Mouse (Mus musculus): ENCODE measurements around the gene Saxo1.

The Saxo1 gene

DNA sequence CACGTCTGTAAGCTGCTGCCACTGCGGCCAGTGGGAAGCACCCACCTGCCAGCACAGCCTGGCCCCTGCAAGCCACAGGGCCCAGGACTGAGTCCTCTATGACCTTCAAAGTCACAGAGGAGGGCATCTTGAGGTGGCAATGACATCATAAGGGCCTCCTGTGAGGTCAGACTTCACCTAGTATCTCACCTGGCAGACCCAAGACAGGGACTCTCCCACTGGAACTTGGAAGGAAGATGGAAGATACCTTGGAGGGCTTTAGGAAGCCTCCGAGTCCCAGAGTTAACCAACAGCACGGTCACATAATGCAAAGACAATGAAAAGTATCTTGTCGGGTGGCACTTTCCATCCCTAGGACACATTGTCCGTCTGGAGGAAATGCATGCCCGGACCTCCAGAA is at the start of gene Saxo1:
Gene Saxo1, minus strand, starts transcription at position 101 of the 400 bp plus-strand sequence.
- DNase-seq (ENCODE audit: low read depth, low spot score) = no peak

DNA sequence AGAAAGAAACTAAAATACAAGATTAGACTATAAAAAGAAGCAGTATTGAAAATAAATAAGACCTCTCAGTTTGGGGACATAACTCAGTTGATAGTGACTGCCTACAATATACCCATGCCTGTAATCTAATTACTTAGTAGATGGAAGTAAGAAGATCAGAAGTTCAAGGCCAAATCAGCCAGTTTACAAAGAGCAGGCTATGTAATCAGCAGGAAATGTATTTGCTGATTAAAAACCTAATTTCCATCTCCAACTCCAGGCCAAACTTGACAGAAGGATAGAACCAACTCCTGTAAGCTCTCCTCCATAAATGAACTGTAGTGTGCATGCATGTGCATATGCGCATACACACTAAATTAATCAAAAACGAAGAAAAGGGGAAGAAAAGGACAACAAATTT is 33.2 kb upstream of the Saxo1 start:
- no peak for DNase-seq (ENCODE audit: low read depth, low spot score)

GRCm38 (mm10) chr4:86588236-86588635 is 30.1 kb upstream of the Saxo1 start:
- DNase-seq (ENCODE audit: low read depth, low spot score) = no peak

GRCm38 (mm10) chr4:86580591-86580990 is 22.5 kb upstream of the Saxo1 start:
- no peak for DNase-seq (ENCODE audit: low read depth, low spot score)

GRCm38 (mm10) chr4:86580056-86580455 is 21.9 kb upstream of the Saxo1 start:
- DNase-seq (ENCODE audit: low read depth, low spot score) = no peak

DNA sequence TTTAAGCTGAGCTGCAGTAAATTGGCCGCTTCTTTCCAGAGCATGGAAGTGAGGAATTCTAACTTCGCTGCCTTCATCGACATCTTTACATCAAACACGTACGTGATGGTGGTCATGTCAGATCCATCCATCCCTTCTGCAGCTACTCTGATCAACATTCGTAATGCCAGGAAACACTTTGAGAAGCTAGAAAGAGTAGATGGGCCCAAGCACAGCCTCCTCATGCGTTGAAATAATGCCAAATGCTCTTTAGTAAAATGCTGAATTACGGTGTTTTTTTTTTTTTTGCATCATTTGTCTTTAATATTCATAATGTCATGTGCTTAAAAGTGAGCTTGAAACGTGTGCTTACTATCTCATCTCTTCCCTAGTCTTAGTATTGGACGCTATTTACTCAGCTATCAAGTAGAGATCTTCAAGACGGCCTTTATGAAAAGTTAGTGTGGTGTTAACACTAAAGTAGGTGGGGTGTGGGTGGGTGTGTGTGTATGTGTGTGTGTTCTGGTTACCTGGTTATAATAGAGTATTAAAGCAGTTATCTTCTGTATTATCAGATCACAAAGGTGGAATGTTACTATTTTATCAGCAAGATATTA is 18.6 kb upstream of the Saxo1 start:
- DNase-seq (ENCODE audit: low read depth, low spot score) = no peak

GRCm38 (mm10) chr4:86576120-86576541 is 18.0 kb upstream of the Saxo1 start:
- DNase-seq (ENCODE audit: low read depth, low spot score) = no peak

DNA sequence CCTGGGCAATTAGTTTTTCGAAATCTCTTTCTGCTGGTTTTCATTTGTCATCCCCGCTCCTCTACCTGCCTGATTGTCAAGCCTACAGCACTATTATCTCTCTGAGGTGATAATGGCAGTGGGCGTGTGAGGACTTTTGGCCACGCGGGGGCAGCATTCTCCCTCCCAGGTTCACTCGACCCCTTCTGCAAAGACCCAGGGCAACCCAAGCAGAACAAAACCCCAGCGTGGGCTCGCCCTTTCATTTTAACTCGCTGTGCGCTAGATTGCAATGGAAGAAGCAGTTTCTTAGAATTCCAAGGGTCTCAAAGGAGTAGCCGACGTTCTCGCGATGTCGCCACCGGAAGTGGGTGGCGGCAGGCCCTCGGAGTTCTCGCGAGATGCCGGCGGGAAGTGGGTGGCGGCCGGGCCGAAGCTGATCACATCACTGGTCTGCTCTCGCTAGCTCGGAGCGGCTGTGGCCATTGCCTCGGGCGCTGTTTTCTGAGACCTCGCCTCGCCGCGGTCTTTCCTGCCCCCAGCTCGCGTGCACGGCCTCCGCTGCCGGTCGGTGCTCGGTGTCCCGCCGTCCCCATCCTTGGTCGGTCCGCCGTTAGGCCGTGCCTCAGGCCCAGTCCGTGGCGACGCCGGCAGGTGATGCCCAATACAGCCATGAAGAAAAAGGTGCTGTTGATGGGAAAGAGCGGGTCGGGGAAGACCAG is 17.3 kb upstream of the Saxo1 start, which contains the start of gene Rraga:
Gene Rraga, plus strand, starts transcription at position 386 of the 701 bp plus-strand sequence.
- peak; percentile 91 for DNase-seq (ENCODE audit: low read depth, low spot score)

DNA sequence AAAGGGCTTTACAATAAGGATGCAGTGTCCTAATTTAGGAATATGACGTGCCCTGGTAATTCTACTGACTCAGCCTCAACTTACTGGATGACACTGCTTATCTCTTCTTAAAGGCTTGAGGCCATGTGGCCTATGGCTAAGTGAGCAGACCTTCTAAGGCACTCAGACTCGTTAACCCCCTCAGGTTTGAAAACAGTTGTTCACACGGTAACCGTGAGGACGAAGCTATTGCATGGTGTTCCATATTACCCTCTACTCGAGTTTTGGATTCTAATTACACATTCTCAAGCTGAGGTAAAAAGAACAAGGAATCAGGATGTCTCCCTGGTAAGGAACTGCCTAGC is 16.8 kb upstream of the Saxo1 start:
- no peak for DNase-seq (ENCODE audit: low read depth, low spot score)

DNA sequence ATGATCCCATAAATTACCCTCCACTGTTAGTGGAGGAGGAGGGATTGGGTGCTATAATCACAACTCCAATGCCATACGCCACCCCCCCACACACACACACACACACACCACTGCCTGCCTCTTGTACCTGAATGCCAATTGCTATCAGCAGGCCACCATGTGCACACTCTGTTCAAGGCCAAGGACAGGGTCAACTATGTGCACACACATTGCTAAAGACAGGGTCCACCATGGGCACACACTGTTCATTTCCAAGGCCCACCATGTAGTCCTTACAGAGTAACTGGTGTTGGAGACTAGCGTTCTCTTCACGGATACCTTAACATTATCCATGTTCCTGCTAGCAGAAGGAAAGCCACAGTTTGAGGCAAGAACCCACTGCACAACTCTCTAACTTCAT is 2.9 kb upstream of the Saxo1 start:
- no peak for DNase-seq (ENCODE audit: low read depth, low spot score)

DNA sequence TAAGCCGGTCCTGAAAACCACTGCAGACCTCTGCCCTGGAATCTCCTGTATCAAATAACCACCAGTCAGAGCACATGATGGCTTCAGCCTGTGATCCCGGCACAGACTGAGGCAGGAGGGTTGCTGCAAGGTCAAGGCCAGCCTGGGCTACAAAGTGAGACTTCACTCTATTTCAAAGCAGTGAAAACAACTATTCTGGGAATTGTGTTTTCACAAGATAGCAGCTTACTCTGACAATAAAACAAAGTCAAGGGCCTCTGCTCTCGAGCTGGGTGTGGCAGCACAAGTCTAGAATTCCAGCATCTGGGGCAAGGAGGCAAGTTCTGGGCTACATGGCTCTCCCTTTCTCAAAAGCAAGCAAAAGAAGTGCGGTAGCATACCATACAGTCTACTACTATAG is 878 bp upstream of the Saxo1 start:
- DNase-seq (ENCODE audit: low read depth, low spot score) = no peak

DNA sequence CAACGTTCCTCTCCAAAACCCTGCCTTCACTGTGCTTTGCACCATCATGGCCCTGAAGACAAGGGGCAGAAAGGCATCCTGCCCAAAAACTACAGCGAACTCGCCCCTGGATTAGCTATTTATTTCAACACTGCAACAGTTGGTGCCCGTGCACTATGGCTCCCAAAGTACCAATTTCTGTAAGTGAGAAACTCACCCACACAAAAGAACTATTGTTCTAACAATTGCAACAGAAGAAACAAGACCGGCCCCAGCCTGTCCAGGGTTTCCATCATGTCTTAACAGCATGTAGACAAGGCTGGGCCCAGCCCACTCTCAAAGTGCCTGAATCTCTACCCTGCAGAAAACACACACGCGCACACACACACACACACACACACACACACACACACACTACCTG is 757 bp downstream of the Saxo1 start:
- DNase-seq (ENCODE audit: low read depth, low spot score) = no peak

DNA sequence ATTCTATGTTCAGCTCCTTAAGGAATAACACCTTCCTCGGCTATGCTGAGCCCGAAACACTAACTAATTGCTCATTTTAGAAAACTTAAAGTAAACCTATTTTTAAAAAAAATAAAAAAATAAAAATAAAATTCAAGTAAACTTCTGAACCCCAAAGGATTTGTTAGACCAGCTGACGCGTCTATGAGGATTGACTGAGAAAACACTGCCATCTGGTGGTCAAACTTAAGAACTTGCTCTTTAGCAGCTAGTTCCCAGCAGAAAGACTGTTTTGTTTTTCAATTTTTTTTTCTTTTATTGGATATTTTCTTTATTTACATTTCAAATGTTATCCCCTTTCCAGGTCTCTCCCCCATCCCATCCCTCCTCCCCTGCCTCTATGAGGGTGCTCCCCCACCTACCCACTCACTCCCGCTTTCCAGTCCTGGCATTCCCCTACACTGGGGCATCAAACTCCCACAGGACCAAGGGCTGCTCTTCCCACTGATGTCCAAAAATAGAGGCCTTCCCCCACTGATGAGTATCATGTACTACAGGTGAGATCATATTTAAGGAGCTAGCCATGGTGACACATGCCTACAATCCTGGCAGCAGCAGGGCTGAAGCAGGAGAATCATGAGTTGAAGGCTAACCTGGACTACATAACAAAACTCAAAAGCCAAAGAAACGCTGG is 3.0 kb downstream of the Saxo1 start:
- DNase-seq (ENCODE audit: low read depth, low spot score) = peak; percentile 45

DNA sequence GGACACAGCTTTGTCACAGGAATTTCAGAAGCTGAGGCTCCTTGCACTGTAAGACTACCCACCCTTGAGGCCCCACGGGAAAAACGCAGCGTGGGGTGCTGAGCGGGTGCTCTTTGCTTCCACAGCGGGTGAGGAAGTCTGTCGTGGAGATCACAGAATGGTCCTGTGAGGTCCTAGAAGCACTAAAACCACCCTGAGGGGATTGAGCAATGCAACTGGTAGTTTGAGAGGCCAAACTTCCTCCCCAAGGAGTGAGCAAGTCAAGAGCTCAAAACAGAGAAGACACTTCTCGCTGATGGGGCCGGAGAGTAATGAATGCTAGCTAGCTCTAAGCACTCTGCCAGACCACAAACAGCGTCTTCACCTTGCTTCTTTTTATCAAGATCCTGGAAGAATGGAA is 9.8 kb downstream of the Saxo1 start:
- DNase-seq (ENCODE audit: low read depth, low spot score) = no peak

DNA sequence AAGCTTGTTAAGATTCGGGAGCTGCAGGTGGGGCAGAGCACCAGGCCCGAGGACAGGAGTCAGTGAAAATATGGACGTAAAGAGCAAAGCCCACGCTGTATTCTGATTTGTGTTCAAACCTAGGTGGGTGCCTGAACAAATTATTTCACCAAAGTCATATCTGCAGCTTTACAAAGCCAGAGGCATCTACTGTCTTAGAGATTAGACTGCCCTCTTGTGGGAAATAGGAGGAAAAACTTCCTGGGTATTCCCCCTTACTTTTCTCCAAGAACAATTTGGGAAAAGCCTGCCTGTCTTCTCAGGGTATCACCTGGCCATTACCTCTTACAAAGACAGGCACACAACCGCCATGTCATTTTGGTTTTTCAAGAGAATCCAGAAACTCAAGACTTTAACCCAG is 12.5 kb downstream of the Saxo1 start:
- no peak for DNase-seq (ENCODE audit: low read depth, low spot score)

GRCm38 (mm10) chr4:86543999-86544398 is 14.1 kb downstream of the Saxo1 start:
- no peak for DNase-seq (ENCODE audit: low read depth, low spot score)

GRCm38 (mm10) chr4:86541573-86541972 is 16.6 kb downstream of the Saxo1 start:
- DNase-seq (ENCODE audit: low read depth, low spot score) = no peak

GRCm38 (mm10) chr4:86538936-86539335 is 19.2 kb downstream of the Saxo1 start:
- no peak for DNase-seq (ENCODE audit: low read depth, low spot score)

- DNase-seq (ENCODE audit: low read depth, low spot score) = no peak
These were observed 20.2 kb downstream of the Saxo1 start for GRCm38 (mm10) chr4:86537972-86538371.

- no peak for DNase-seq (ENCODE audit: low read depth, low spot score)
These were observed 24.0 kb downstream of the Saxo1 start for GRCm38 (mm10) chr4:86534091-86534481.

DNA sequence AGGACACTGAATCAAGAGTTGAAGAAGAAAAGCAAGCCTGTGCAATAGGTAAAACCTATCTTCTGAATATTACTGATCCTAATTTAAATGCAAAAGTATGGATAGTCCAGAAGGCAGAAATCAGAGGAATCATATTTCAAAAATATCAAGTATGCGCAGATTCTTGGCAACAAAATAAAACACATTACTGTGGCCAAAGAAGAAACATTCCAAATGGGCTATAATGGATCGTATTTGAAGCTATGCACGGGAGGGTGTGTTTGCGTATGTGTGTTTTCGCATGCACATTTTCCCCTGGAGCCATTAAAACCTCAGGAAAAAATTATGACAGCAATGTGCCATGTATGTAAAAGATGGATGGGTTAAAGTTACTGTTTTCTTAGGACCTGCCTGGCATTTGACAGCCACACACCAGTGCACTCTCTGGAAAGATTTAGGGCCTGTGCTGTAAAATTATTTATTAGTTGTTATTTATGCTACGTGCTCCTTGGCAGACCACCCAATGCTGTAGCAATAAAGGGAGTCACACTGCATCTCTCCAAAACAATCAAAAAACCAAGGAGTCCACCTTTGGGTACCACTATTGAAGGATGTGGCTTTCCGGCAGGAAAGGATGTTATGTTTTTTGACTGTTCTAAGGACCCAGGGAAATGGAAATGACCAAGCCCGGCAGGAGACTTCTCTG is 24.6 kb downstream of the Saxo1 start:
- DNase-seq (ENCODE audit: low read depth, low spot score) = no peak

GRCm38 (mm10) chr4:86529161-86529560 is 29.0 kb downstream of the Saxo1 start:
- no peak for DNase-seq (ENCODE audit: low read depth, low spot score)
